Mouse (Mus musculus): ENCODE data around the gene Man1c1.

Gene Man1c1

DNA sequence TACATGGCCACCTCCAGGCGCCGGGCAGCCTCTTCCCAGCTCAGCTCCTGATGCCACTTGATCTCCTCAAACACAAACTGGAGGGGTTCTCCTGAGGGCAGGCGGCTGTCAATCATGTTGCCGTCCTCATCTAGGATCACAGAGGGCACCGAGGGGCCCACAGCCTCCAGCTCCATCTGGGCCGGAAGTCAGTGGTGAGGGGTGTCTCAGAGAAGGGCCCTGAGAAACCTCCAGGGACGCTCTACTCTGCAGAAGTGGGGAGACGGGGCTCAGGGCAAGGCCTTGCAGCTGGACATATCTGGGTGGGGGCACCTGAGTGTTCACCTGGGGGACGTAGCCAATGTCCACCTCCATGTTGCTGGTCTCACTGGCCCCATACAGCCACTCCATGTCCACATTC lies 161.4 kb downstream of the Man1c1 start:
- DNase-seq, result peak; percentile 30

DNA sequence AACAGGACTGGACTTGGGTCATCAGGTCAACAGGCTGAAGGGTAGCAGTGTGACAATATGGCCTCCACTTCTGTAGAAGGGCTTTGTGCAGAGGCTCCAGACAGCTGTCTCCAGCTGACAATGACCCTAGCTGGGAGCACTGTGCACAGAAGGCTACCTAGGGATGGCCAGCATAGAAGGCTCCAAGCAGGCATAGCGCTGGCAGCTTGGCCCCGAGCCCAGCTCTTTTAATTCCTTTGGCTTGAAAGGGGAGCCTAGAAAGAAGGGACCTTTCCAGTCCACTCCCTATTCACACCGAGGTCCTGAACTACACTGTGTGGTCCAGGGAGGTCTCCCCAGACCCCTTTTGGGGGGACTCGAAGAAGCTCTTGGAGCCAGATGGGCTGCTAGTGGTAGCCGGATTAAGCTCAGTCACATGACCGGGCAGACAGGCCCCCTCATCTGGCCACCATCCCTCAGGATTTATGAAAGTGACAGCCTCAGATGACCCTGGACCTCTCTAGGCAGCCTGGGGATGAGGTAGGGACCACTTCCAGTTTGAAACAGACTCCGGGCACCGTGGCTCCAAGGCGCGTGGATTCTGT lies 165.0 kb downstream of the Man1c1 start:
- DNase-seq, result no peak

DNA sequence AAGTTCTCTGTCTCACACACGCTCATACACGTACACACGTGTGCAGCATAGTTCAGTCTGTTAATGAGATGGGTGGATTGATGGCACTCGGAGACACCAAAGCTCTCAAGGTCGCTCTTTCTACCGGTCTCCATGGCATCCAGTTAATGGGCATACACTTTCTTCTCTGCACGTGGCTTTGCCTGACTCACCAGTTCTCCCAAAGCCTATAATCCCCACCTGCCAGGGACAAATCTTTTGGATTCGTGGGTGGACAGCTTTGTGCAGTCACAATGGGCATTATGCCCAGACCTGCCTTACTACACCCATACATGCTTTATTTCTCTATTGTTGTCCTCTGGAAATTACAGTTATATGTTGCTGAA lies 168.3 kb downstream of the Man1c1 start:
- DNase-seq, result no peak

DNA sequence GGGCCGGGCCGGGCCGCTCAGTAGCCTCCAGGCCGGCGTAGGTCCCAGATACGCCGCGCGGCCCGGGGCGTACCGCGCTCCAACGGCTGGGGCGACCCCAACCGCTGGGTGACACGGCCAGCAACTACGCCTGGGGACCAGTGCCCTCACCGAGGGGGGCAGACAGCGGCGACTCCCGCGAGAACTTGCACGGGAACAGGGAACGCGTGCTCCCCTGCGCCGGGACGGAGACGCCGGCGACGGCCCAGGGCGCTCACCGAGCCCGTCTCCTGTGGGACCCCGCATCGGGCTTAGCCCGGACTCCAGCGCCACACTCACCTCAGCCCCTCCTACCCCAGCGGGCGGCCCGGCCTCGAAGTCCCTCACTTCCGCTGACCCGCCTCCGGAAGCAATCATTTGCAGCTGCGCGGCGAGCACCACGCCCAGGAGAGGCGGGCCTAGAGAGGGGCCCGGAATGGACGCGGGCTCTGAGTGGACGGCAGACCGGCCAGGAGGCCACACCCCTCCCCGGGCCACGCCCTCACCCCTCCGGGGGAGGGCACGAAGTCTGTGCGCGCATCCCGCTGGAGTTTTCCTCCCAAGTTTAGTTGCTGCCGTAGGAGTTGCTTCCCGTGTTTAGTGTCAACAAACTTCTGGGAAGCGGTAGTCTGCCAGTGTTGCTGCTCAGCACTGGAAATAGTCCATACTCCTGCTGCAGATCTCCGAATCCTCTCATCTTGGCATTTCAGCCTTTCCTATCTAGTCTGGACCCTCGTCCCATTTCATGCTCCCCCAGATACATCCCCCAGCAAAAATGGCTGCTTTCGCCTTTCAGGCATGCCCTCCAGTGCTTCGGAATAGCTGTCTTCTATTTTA lies 168.9 kb downstream of the Man1c1 start, which contains the start of gene Mtfr1l:
Gene Mtfr1l, minus strand, starts transcription at position 456 of the 855 bp plus-strand sequence.
- DNase-seq, result peak; percentile 97

DNA sequence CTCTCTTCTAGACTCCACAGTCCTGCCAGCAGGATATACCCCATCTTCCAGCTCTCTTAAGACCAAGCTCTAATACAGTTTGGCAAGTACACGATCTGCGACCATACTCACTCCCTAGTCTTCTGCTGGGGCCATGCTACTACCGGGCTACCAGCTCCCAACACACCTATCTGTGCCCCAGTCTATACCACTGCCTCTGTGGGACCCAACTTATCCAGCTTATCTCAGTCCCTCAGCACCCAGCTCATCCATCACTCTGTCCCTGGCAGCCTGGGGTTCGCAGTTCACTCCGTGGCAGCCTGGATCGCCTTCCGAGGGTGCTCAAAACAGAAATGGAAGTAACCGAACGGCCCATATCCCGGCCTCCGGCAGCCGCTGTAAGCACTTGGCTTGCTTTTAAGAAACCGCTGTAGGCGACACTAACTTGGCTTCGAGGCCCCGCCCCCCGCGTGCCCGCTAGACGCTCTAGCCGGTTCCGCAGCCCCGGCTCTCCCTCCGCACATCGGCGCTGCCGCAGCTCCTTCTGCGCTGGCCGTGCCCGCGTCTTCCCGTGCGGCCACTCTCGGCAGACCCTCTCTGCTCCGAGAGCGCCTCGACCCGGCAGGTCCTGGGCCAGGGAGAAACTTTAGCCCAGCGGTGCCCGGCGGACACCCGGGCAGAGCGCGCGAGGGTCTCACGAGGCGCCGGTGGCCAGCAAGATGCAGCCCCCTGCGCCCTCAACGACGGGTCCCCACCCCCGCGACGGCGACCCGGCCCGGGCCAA lies 169.8 kb downstream of the Man1c1 start:
- DNase-seq, result peak; percentile 88

DNA sequence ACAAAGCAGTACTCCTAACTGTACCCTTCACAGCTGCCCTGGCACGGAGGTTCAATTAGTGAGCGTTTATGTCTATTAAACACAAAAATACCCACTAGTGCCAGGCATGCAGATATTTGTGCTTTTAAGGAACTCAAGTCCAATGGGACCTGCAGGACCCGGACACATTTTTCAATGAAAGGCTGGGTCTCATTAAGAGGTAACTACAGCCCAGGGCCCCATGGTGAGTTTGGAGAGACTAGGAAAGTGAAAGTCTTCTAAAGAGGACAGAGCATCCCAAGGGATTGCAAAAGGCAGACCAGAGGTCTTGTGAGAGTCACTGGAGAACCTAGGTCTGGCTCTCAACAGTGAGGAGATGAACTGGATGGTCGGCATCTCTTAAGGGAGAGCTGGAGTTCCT lies 170.7 kb downstream of the Man1c1 start:
- DNase-seq, result no peak

DNA sequence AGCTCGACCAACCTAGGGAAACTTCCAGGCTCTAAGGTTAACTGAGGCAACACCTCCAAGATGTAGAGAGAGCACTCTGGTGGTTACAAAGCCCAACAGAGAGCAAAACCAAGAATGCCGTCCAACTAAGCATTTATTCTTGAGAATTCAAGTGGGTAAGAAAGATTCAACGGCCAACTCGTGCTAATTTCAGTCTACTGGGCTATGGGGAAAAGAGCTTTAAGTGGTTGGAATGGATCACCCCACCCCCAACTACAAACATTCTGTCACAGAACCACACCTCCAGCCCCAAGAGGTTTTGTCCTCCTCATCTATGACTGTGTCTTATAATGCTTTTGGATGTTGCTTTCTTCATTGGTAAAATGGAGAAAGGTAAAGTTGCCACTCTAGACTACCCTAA lies 171.2 kb downstream of the Man1c1 start:
- no peak for DNase-seq

DNA sequence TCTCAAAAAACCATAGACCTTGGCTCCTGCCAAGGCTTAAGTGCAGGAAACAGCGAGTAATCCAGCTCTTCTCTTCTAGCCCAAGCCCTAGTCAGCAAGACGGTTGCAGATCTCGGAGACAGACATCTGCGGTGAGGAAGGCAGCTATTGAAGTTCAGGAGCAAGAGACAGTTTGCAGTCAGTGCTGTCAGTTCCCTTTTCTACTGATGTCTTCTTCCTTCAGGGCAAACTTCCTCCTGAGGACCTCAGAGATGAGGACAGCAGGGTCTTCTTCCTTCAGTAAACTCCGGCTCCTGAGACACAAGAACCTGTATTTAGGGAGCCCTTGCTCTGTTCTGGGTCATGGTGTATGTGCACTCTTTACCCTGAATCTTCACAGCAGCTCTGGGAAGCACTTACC lies 177.9 kb downstream of the Man1c1 start:
- no peak for DNase-seq

DNA sequence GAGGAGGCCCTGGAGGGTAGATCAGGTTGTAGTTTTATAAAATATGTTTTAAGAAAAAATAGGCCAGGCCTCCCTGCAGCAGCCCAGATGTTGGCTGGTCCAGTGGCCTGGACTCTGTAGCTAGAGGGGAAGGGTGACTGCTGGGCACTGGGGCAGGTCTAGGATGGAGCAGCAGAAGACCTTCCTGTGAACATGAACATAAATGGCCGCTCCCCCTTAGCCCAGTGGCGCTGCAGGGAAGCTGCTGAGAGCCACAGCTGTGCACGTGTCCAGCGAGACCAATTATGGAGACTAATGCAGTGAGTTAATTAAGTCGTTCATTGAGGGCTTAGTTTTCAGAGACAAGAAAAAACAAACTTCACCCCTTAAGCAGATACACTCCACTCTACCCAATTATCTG lies 178.3 kb downstream of the Man1c1 start:
- no peak for DNase-seq

DNA sequence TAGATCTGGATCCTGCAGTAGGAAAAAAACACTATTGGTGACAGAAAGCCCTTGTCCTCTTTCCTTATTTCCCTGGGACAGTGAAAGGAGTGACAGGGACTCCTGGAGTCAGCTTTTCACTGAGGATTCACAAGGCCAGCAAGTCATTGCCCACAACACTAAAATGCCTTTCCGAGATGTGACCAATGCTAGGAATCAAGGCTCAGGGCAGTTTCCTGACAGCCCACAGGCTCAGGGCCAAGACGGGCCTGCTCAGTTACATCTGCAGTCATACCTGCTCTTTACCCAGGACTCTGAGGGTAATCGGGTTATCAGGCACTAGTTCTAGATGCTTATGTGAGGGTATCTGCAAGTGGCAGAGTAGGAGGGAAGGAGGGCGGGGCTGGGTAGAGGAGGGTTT lies 180.6 kb downstream of the Man1c1 start:
- no peak for DNase-seq

DNA sequence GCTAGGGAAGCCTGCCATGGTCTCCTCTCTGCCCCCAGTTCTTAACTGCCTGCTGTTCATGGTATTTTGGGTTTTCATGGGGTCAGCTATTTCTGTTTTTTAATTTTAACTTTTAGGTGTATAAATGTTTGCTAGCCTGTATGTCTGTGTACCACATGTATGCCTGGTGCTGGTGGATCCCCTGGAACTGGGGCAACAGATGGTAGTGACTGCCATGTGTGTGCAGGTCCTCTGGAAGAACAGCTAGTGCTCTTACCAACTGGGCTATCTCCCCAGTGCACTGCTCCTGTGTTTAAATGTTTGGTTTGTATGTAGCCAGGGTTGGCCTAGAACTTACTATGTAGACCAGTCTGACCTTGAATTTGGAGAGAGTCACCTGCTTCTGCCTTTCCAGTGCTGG lies 184.8 kb downstream of the Man1c1 start:
- no peak for DNase-seq

DNA sequence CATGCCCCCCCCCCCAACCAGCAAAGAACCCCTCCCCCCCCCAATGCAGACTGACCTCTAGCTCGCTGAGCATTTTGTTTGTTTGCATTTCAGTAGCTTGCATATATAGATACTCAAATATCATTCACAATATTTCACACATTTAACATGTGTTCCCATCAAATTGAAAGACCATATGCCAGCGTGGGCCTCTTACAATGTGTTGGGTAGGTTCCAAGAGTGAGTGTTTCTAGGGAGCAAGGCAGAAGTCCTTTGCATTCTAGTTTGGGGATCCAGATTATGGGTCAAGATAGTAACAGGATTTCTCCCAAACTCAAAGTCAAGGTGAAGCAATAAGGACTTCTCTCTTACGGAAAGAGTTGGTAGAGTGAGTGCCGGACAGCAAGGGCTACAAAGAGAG lies 185.5 kb downstream of the Man1c1 start:
- no peak for DNase-seq

DNA sequence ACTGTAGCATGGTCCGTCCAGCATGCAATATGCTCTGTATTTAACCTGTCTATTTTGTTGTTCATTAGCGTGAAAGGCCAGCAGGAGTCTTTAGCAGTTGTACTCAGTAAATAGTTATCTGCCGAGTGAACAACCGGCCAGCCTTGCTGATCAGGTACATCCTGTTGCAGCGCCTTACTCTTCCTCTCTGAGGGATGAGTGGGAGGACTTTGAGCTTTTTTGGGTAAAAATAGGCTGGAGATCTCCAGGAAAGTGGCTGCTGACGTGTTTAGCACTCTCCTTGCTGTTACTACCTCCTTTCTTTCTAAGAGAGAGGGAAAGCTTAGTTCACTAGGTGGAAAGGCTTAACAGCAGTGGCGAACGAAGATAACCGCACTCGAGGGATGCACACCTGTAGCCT lies 186.4 kb downstream of the Man1c1 start:
- DNase-seq, result no peak

DNA sequence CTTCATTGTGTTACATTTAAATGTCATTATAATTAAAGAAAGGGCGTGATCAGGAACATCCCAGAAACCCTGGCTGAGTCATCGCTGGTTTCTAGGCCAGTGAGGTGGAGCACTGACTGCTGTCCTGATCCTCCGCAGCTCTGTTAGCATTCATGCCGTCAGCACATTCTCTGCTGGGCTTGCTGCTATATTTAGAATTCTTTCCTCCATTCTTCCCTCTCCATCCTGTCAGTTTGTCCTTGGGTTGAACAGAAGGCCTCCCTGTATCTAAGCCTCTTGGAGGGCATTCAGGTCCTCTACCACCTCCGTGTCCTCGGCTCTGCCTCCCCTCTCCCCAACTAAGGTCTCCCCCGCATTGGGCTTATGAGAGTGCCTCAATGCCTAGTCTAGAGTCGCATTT lies 187.1 kb downstream of the Man1c1 start:
- no peak for DNase-seq

DNA sequence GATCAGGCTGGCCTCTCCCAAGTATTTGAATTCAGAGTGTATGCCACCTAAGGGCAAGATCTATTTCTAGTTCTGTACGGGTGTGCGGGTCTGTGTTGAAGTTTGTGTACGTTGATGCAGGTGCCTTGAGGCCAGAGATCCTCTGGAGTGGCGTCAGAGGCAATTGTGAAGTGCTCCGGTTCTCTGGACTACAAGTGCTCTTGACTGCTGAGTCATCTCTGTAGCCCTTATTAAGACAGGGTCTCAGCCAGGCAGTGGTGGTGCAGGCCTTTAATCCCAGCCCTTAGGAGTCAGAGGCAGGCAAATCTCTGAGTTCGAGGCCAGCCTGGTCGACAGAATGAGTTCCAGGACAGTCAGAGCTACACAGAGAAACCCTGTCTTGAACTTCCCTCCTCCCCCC lies 188.5 kb downstream of the Man1c1 start:
- no peak for DNase-seq

DNA sequence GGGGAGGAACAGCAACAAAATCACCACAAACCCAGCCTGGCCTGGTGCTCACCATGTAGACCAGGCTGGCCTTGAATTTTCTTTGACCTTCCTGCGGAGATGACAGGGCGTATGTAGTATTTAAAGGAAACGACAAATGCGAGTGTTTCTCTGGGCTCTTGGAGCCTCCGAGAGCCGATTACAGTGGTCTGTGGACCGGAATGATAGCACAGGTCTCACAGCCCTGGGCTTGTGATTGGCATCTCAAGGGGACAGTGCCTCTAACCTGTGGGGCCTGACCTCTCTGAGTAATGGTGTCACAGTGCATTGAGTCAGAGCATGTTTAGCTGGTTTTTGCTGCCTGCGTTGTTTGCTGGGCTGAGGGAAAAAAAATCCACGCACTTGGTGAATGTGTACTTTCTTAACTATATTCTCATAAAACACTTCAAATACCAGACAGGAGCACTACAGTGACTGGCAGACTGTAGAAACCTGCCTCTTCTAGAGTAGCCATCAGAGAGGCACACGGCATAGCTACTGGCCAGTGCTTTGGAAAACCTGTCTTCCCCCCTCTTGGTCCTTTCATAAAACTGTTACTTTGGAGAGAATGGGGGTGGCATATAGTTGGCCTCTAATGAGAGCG lies 189.7 kb downstream of the Man1c1 start:
- no peak for DNase-seq

DNA sequence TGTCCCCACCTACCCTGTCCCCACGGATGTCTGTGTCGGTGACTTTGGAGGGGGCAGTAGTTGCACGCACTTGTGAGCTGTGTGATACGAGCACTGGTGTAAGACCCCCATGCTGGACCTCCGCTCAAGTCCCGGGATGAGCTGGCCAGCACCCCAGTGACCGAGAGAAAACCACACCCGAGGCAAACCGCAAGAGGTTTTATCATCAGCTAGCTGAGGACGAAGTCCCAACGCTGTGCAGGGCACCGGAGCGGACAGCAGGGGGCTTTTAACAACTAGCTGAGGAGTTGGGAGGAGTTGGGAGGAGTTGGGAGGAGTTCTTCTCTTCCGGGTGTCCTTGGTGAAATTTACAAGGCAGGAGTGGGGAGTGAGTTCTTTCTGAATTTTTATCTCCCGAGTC lies 191.3 kb downstream of the Man1c1 start:
- peak; percentile 53 for DNase-seq

DNA sequence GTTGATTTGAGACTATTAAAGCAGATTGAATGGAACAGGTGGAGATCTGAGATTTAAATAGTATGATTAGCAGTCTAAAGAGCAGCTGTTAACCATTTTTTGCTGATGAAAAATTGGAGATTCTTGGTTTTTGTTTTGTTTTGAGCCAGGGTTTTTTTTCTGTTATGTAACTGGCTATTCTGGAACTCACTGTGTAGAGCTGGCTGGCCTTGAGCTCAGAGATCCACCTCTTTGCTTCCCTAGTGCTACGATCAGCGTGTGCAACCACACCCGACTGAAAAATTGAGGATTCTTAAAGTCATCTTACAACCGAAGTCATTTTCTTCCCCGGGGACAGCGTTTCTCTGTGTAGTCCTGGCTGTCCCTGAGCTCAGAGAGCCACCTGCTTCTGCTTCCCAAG lies 192.4 kb downstream of the Man1c1 start:
- DNase-seq, result no peak

Measured in thymus, postnatal 14 days (tissue).